Mouse (Mus musculus): ENCODE measurements around the gene Olfr70. TPM values are rescaled to one million over a fixed set of nuclear protein-coding genes. Genes with fewer than 3 reads are reported as not detected.

The Olfr70 gene
- polyA plus RNA-seq, 1 experiment from 2014 or later = not detected

Other genes with a start within 250 kb of the Olfr70 start
- gene Cd72, start 246.2 kb downstream of the Olfr70 start, polyA plus RNA-seq (2015; fragmentation: Nextera tagmentation; extraction: Ambion mirVana) = 3.0 and 4.2 TPM in 2 replicates
- not detected in 2 replicates for gene Sit1, start 217.1 kb downstream of the Olfr70 start, polyA plus RNA-seq (2015; fragmentation: Nextera tagmentation; extraction: Ambion mirVana)
- gene Ccdc107, start 207.9 kb downstream of the Olfr70 start, polyA plus RNA-seq (2015; fragmentation: Nextera tagmentation; extraction: Ambion mirVana) = 71.6 and 74.3 TPM in 2 replicates
- gene Arhgef39, start 201.1 kb downstream of the Olfr70 start, polyA plus RNA-seq (2015; fragmentation: Nextera tagmentation; extraction: Ambion mirVana) = 43.8 and 47.3 TPM in 2 replicates
- gene Car9, start 193.8 kb downstream of the Olfr70 start, polyA plus RNA-seq (2015; fragmentation: Nextera tagmentation; extraction: Ambion mirVana) = 2.3 and 3.3 TPM in 2 replicates
- gene Tpm2, start 177.0 kb downstream of the Olfr70 start, polyA plus RNA-seq (2015; fragmentation: Nextera tagmentation; extraction: Ambion mirVana) = 370 and 372 TPM in 2 replicates
- gene Creb3, start 138.5 kb downstream of the Olfr70 start, polyA plus RNA-seq (2015; fragmentation: Nextera tagmentation; extraction: Ambion mirVana) = 58.7 and 60.0 TPM in 2 replicates
- gene Tln1, start 138.1 kb downstream of the Olfr70 start, polyA plus RNA-seq (2015; fragmentation: Nextera tagmentation; extraction: Ambion mirVana) = 60.4 and 63.6 TPM in 2 replicates
- 35.0 and 38.5 TPM in 2 replicates for gene Rgp1, start 122.1 kb downstream of the Olfr70 start, polyA plus RNA-seq (2015; fragmentation: Nextera tagmentation; extraction: Ambion mirVana)
- 26.9 and 27.0 TPM in 2 replicates for gene Gba2, start 121.9 kb downstream of the Olfr70 start, polyA plus RNA-seq (2015; fragmentation: Nextera tagmentation; extraction: Ambion mirVana)
- gene Msmp, start 116.3 kb downstream of the Olfr70 start, polyA plus RNA-seq (2015; fragmentation: Nextera tagmentation; extraction: Ambion mirVana) = 1.4 and 2.2 TPM in 2 replicates
- 18.7 and 20.2 TPM in 2 replicates for gene Npr2, start 68.9 kb downstream of the Olfr70 start, polyA plus RNA-seq (2015; fragmentation: Nextera tagmentation; extraction: Ambion mirVana)
- gene Spag8, start 47.2 kb downstream of the Olfr70 start, polyA plus RNA-seq (2015; fragmentation: Nextera tagmentation; extraction: Ambion mirVana) = 0.84 and 1.00 TPM in 2 replicates
- gene Hint2, start 44.3 kb downstream of the Olfr70 start, polyA plus RNA-seq (2015; fragmentation: Nextera tagmentation; extraction: Ambion mirVana) = 78.3 and 90.2 TPM in 2 replicates
- 7.8 and 8.2 TPM in 2 replicates for gene Tmem8b, start 31.8 kb downstream of the Olfr70 start, polyA plus RNA-seq (2015; fragmentation: Nextera tagmentation; extraction: Ambion mirVana)
- gene Fam221b, start 31.7 kb downstream of the Olfr70 start, polyA plus RNA-seq (2015; fragmentation: Nextera tagmentation; extraction: Ambion mirVana) = 2.5 and 2.6 TPM in 2 replicates
- not detected in 2 replicates for gene Olfr71, start 9.4 kb upstream of the Olfr70 start, polyA plus RNA-seq (2015; fragmentation: Nextera tagmentation; extraction: Ambion mirVana)
- 1.7 and 2.3 TPM in 2 replicates for gene Hrct1, start 26.4 kb upstream of the Olfr70 start, polyA plus RNA-seq (2015; fragmentation: Nextera tagmentation; extraction: Ambion mirVana)
- gene Spaar, start 29.2 kb upstream of the Olfr70 start, polyA plus RNA-seq (2015; fragmentation: Nextera tagmentation; extraction: Ambion mirVana) = 0.33 and 0.63 TPM in 2 replicates
- gene Olfr159, start 70.2 kb upstream of the Olfr70 start, polyA plus RNA-seq (2015; fragmentation: Nextera tagmentation; extraction: Ambion mirVana) = not detected in 2 replicates
- gene Olfr156, start 123.1 kb upstream of the Olfr70 start, polyA plus RNA-seq (2015; fragmentation: Nextera tagmentation; extraction: Ambion mirVana) = 0.18 and 0.20 TPM in 2 replicates
- not detected in 2 replicates for gene Olfr157, start 139.4 kb upstream of the Olfr70 start, polyA plus RNA-seq (2015; fragmentation: Nextera tagmentation; extraction: Ambion mirVana)
- gene Olfr155, start 150.8 kb upstream of the Olfr70 start, polyA plus RNA-seq (2015; fragmentation: Nextera tagmentation; extraction: Ambion mirVana) = not detected in 2 replicates
- gene Reck, start 174.7 kb upstream of the Olfr70 start, polyA plus RNA-seq (2015; fragmentation: Nextera tagmentation; extraction: Ambion mirVana) = 35.7 and 36.3 TPM in 2 replicates

Measured in limb, embryonic 13.5 days (tissue).